Mouse (Mus musculus): ENCODE measurements around the gene Olfr509. TPM values are rescaled to one million over a fixed set of nuclear protein-coding genes. Genes with fewer than 3 reads are reported as not detected.
"Not testable (repeated sequence)": the region's sequence is repeated elsewhere in the genome, so short reads cannot be mapped to it uniquely, and the experiment has no call there.

Olfr509 gene
- polyA plus RNA-seq (2014; fragmentation: Nextera tagmentation; extraction: Ambion mirVana): not detected in 2 replicates

GRCm38 (mm10) chr7:108651806-108652205, at the start of gene Olfr509:
Olfr509 (minus strand) TSS chr7:108651906.
- H3K27ac ChIP-seq (ENCODE audit: low read depth, low read length): no peak within 1 kb of the TSS
- no peaks in the 10 kb centered on the region for H3K9me3 ChIP-seq (ENCODE audit: control insufficient read depth, low read length)
- no peak within 1 kb of the TSS for H3K4me2 ChIP-seq (ENCODE audit: low read depth)
- H3K27me3 ChIP-seq (ENCODE audit: control insufficient read depth, insufficient read depth, low read length): no peaks in the 10 kb centered on the region
- H3K4me1 ChIP-seq (ENCODE audit: control insufficient read depth, insufficient read depth, low read length): no peaks in the 10 kb centered on the region
- H3K9ac ChIP-seq (ENCODE audit: low read length): no peak within 1 kb of the TSS
- H3K4me3 ChIP-seq (ENCODE audit: low read depth, low read length): no peak within 1 kb of the TSS
- DNase-seq (ENCODE audit: low spot score) (no peak), ATAC-seq (ENCODE audit: insufficient read depth, low FRiP score, low TSS enrichment) (no peak)
- no peaks in the 10 kb centered on the region for H3K36me3 ChIP-seq (ENCODE audit: control insufficient read depth, insufficient read depth, low read length)

- 80% methylated on average over 4 of the region's 4 CpGs for WGBS
- no peak overlapping the region for H3K9ac ChIP-seq (ENCODE audit: low read length)
Observed at GRCm38 (mm10) chr7:108678886-108679285, 27.2 kb upstream of the Olfr509 start.

GRCm38 (mm10) chr7:108671058-108671457, 19.4 kb upstream of the Olfr509 start:
- no peaks in the 10 kb centered on the region for H3K36me3 ChIP-seq (ENCODE audit: control insufficient read depth, insufficient read depth, low read length)
- no peak overlapping the region for H3K27ac ChIP-seq (ENCODE audit: low read depth, low read length)
- no peak overlapping the region for H3K4me3 ChIP-seq (ENCODE audit: low read depth, low read length)
- no peak for DNase-seq (ENCODE audit: low spot score)
- no peak for ATAC-seq (ENCODE audit: insufficient read depth, low FRiP score, low TSS enrichment)
- no peaks in the 10 kb centered on the region for H3K4me1 ChIP-seq (ENCODE audit: control insufficient read depth, insufficient read depth, low read length)
- H3K4me2 ChIP-seq (ENCODE audit: low read depth): no peak overlapping the region
- no peaks in the 10 kb centered on the region for H3K27me3 ChIP-seq (ENCODE audit: control insufficient read depth, insufficient read depth, low read length)
- H3K9me3 ChIP-seq (ENCODE audit: control insufficient read depth, low read length): no peaks in the 10 kb centered on the region
- H3K9ac ChIP-seq (ENCODE audit: low read length): no peak overlapping the region
- WGBS: 83% methylated on average over 1 of the region's 1 CpGs

More at GRCm38 (mm10) chr7:108678886-108679285, 27.2 kb upstream of the Olfr509 start:
- ATAC-seq (ENCODE audit: insufficient read depth, low FRiP score, low TSS enrichment): no peak
- H3K36me3 ChIP-seq (ENCODE audit: control insufficient read depth, insufficient read depth, low read length): no peaks in the 10 kb centered on the region
- no peak for DNase-seq (ENCODE audit: low spot score)
- no peaks in the 10 kb centered on the region for H3K4me1 ChIP-seq (ENCODE audit: control insufficient read depth, insufficient read depth, low read length)
- H3K27ac ChIP-seq (ENCODE audit: low read depth, low read length): no peak overlapping the region
- H3K4me3 ChIP-seq (ENCODE audit: low read depth, low read length): no peak overlapping the region
- no peak overlapping the region for H3K4me2 ChIP-seq (ENCODE audit: low read depth)
- no peaks in the 10 kb centered on the region for H3K9me3 ChIP-seq (ENCODE audit: control insufficient read depth, low read length)
- H3K27me3 ChIP-seq (ENCODE audit: control insufficient read depth, insufficient read depth, low read length): no peaks in the 10 kb centered on the region

GRCm38 (mm10) chr7:108666118-108666517, 14.4 kb upstream of the Olfr509 start, which contains the start of gene Olfr510:
Olfr510 (plus strand) TSS chr7:108666418.
- ATAC-seq (ENCODE audit: insufficient read depth, low FRiP score, low TSS enrichment) (no peak), DNase-seq (ENCODE audit: low spot score) (no peak)
- Histone ChIP-seq H3K4me2 (ENCODE audit: low read depth) (no peak within 1 kb of the TSS), H3K9ac (ENCODE audit: low read length) (no peak within 1 kb of the TSS), H3K9me3 (ENCODE audit: control insufficient read depth, low read length) (no peaks in the 10 kb centered on the region), H3K4me3 (ENCODE audit: low read depth, low read length) (no peak within 1 kb of the TSS), H3K36me3 (ENCODE audit: control insufficient read depth, insufficient read depth, low read length) (no peaks in the 10 kb centered on the region), H3K27me3 (ENCODE audit: control insufficient read depth, insufficient read depth, low read length) (no peaks in the 10 kb centered on the region), H3K27ac (ENCODE audit: low read depth, low read length) (no peak within 1 kb of the TSS), H3K4me1 (ENCODE audit: control insufficient read depth, insufficient read depth, low read length) (no peaks in the 10 kb centered on the region)
- WGBS: 95% methylated on average over 1 of the region's 1 CpGs

GRCm38 (mm10) chr7:108662419-108662818, 10.7 kb upstream of the Olfr509 start:
- no peak overlapping the region for H3K9ac ChIP-seq (ENCODE audit: low read length)
- H3K4me3 ChIP-seq (ENCODE audit: low read depth, low read length): no peak overlapping the region
- H3K4me2 ChIP-seq (ENCODE audit: low read depth): no peak overlapping the region
- H3K9me3 ChIP-seq (ENCODE audit: control insufficient read depth, low read length): no peaks in the 10 kb centered on the region
- H3K27me3 ChIP-seq (ENCODE audit: control insufficient read depth, insufficient read depth, low read length): no peaks in the 10 kb centered on the region
- no peaks in the 10 kb centered on the region for H3K36me3 ChIP-seq (ENCODE audit: control insufficient read depth, insufficient read depth, low read length)
- no peak for DNase-seq (ENCODE audit: low spot score)
- no peaks in the 10 kb centered on the region for H3K4me1 ChIP-seq (ENCODE audit: control insufficient read depth, insufficient read depth, low read length)
- H3K27ac ChIP-seq (ENCODE audit: low read depth, low read length): no peak overlapping the region
- no peak for ATAC-seq (ENCODE audit: insufficient read depth, low FRiP score, low TSS enrichment)
- 88% methylated on average over 3 of the region's 3 CpGs for WGBS

- DNase-seq (ENCODE audit: low spot score): no peak
- H3K36me3 ChIP-seq (ENCODE audit: control insufficient read depth, insufficient read depth, low read length): no peaks in the 10 kb centered on the region
- no peak within 1 kb of the TSS for H3K9ac ChIP-seq (ENCODE audit: low read length)
- no peaks in the 10 kb centered on the region for H3K27me3 ChIP-seq (ENCODE audit: control insufficient read depth, insufficient read depth, low read length)
- no peak within 1 kb of the TSS for H3K4me3 ChIP-seq (ENCODE audit: low read depth, low read length)
- no peak within 1 kb of the TSS for H3K27ac ChIP-seq (ENCODE audit: low read depth, low read length)
- no peak for ATAC-seq (ENCODE audit: insufficient read depth, low FRiP score, low TSS enrichment)
- 86% methylated on average over 3 of the region's 3 CpGs for WGBS
- no peak within 1 kb of the TSS for H3K4me2 ChIP-seq (ENCODE audit: low read depth)
- no peaks in the 10 kb centered on the region for H3K4me1 ChIP-seq (ENCODE audit: control insufficient read depth, insufficient read depth, low read length)
- H3K9me3 ChIP-seq (ENCODE audit: control insufficient read depth, low read length): no peaks in the 10 kb centered on the region
Observed at GRCm38 (mm10) chr7:108629694-108630093, 22.0 kb downstream of the Olfr509 start, which contains the start of gene Olfr508. Olfr508 (plus strand) TSS chr7:108629994.

- DNase-seq (ENCODE audit: low spot score) (no peak), ATAC-seq (ENCODE audit: insufficient read depth, low FRiP score, low TSS enrichment) (no peak)
- no peak within 1 kb of the TSS for H3K4me3 ChIP-seq (ENCODE audit: low read depth, low read length)
- no peaks in the 10 kb centered on the region for H3K27me3 ChIP-seq (ENCODE audit: control insufficient read depth, insufficient read depth, low read length)
- WGBS: 78% methylated on average over 2 of the region's 2 CpGs
- no peak within 1 kb of the TSS for H3K27ac ChIP-seq (ENCODE audit: low read depth, low read length)
- no peak within 1 kb of the TSS for H3K4me2 ChIP-seq (ENCODE audit: low read depth)
- H3K9ac ChIP-seq (ENCODE audit: low read length): no peak within 1 kb of the TSS
- H3K36me3 ChIP-seq (ENCODE audit: control insufficient read depth, insufficient read depth, low read length): no peaks in the 10 kb centered on the region
- no peaks in the 10 kb centered on the region for H3K4me1 ChIP-seq (ENCODE audit: control insufficient read depth, insufficient read depth, low read length)
- H3K9me3 ChIP-seq (ENCODE audit: control insufficient read depth, low read length): no peaks in the 10 kb centered on the region
Observed at GRCm38 (mm10) chr7:108621514-108621913, 30.2 kb downstream of the Olfr509 start, which contains the start of gene Olfr507. Olfr507 (plus strand) TSS chr7:108621814.

GRCm38 (mm10) chr7:108616781-108617180, 34.9 kb downstream of the Olfr509 start:
- ATAC-seq (ENCODE audit: insufficient read depth, low FRiP score, low TSS enrichment); H3K4me2 ChIP-seq (ENCODE audit: low read depth); H3K4me1 ChIP-seq (ENCODE audit: control insufficient read depth, insufficient read depth, low read length); H3K9me3 ChIP-seq (ENCODE audit: control insufficient read depth, low read length); DNase-seq (ENCODE audit: low spot score); H3K4me3 ChIP-seq (ENCODE audit: low read depth, low read length); H3K36me3 ChIP-seq (ENCODE audit: control insufficient read depth, insufficient read depth, low read length); H3K27ac ChIP-seq (ENCODE audit: low read depth, low read length); H3K27me3 ChIP-seq (ENCODE audit: control insufficient read depth, insufficient read depth, low read length); H3K9ac ChIP-seq (ENCODE audit: low read length): not testable (repeated sequence)
- 63% methylated on average over 3 of the region's 3 CpGs for WGBS

GRCm38 (mm10) chr7:108614110-108614509, 37.6 kb downstream of the Olfr509 start:
- no peaks in the 10 kb centered on the region for H3K36me3 ChIP-seq (ENCODE audit: control insufficient read depth, insufficient read depth, low read length)
- H3K9ac ChIP-seq (ENCODE audit: low read length): no peak overlapping the region
- DNase-seq (ENCODE audit: low spot score): no peak
- 73% methylated on average over 2 of the region's 2 CpGs for WGBS
- H3K4me1 ChIP-seq (ENCODE audit: control insufficient read depth, insufficient read depth, low read length): no peaks in the 10 kb centered on the region
- no peaks in the 10 kb centered on the region for H3K27me3 ChIP-seq (ENCODE audit: control insufficient read depth, insufficient read depth, low read length)
- no peak overlapping the region for H3K4me2 ChIP-seq (ENCODE audit: low read depth)
- no peak for ATAC-seq (ENCODE audit: insufficient read depth, low FRiP score, low TSS enrichment)
- H3K4me3 ChIP-seq (ENCODE audit: low read depth, low read length): no peak overlapping the region
- no peak overlapping the region for H3K27ac ChIP-seq (ENCODE audit: low read depth, low read length)
- H3K9me3 ChIP-seq (ENCODE audit: control insufficient read depth, low read length): no peaks in the 10 kb centered on the region
